Mouse (Mus musculus) lung, postnatal 36 days (tissue): ENCODE measurements around the gene Tap2.

Experiments used
- DNase-seq: peaks from one replicate; pipeline ENCODE4 v3.0.0; 2022; ENCODE audit warnings: mixed read lengths

Gene Tap2

DNA sequence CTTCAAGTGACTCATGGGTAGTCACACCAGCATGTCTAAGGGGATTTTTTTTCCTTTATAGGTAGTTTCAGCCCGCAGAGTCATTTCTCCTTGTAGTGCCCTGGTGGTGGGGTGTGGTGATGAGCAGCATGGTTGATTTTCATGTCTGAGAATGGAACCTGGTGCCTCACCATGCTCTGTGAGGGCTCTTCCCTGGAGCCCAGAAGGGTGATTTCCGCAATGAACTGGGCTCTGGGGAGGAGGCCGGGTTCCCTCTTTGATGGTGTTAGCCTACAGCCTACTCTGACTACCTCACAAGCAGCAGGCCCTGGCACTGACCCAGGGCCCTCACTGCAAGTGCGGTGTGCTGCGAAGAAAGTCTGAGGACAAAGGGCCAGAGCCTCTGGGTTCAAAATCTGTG is at the start of gene Tap2:
Tap2 (plus strand) TSS at position 84 of the 400 bp plus-strand sequence.
- no peak for DNase-seq

- DNase-seq = no peak
Observed at GRCm38 (mm10) chr17:34155534-34155933, 47.8 kb upstream of the Tap2 start.

DNA sequence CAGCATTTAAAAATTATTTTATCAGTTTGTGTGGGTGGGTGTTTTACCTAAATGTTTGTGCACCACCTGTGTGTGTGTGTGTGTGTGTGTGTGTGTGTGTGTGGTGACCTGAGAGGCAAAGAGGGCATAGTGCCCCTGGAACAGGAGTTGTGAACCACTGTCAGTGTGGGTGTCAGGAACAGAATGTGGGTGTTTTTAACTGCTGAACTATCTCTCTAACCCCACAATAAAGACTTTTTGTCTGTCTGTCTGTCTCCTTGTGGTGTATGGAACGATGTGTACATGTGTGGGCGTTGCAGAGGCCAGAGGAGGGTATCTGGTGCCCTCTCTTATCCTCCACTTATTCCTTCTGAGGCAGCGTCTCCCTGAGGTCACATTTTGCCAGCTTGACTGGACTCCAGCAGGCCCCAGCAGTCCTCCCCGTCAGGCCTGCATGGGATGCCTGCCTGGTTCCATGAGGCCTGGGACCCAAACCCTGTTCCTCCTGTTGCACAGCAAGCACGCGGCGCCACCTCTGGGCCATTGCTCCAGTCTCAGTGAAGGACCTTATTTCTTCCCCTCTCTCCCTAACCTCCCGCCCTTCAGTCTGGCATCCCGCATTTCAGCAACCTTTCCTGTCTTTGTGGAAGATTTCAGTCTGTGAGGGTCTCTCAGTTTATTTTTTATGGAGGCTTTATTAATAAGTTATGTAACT is 39.0 kb upstream of the Tap2 start:
- DNase-seq = peak; percentile 58

GRCm38 (mm10) chr17:34165033-34165730 is 38.1 kb upstream of the Tap2 start:
- DNase-seq = peak; percentile 51

GRCm38 (mm10) chr17:34169279-34169678 is 34.0 kb upstream of the Tap2 start:
- DNase-seq = peak; percentile 64

DNA sequence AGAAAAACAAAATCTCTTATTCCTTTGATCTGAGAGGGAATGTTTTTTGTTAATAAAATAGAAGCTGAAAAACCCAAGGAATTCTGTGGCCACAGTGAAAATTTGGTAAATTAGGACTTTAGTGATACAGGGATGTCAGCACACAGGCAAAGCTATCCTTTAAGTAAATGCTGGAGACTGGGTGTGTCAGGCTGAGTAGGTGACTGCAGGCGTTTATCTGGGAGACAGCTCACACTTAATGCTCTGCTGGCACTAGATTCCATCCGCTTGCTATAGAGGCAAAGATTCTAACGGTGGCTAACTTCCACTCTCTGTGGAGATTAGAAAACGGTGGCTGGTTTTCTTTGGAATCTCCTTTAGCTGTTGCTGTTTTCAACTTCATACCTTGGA is 32.8 kb upstream of the Tap2 start:
- DNase-seq = no peak

DNA sequence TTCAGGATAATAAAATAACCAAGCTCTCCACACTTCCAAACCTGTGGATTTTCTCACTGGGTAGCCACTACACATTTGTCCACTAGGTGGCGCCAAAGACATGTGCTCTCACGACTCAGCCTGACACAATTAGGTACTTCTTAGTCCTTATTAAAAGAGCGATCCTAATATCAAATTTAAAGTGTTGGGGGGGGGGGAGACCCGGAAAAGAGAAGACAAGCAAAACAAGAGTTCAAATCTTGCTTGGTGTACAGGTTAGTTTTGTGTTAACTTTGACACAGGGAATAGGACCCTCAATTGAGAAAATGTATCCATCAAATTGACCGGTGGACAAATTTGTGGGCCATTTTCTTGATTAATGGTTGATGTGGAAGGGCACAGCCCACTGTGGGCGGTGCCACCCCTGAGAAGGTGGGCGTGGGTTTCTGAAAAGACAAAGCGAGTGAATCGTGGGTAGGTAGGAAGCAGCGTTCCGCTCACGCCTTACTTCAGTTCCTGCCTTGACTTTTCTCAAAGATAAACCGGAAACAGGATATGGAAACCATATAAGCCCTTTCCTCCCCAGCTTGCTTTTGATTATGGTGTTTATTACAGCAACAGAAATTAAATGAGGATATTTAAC is 32.3 kb upstream of the Tap2 start:
- peak; percentile 95 for DNase-seq

DNA sequence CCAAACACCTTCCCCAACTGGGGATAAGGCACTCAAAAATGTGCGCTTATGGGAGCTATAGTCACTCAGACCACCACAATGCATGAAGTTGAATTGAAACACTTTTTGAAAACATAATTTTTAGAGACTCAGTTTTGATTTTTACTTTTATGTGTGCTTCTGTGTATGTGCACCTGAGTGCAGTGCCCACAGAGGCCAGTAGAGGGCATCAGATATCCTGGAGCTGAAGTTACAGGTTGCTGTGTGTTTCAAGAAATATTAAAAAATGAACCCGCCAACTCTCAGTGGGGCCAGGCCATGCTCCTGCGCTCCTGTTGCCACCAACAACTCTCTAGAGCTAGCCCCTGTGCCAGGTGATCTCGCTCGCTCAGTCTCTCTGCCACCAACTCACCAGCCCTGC is 30.8 kb upstream of the Tap2 start:
- no peak for DNase-seq

GRCm38 (mm10) chr17:34174075-34174474 is 29.3 kb upstream of the Tap2 start:
- DNase-seq = no peak

DNA sequence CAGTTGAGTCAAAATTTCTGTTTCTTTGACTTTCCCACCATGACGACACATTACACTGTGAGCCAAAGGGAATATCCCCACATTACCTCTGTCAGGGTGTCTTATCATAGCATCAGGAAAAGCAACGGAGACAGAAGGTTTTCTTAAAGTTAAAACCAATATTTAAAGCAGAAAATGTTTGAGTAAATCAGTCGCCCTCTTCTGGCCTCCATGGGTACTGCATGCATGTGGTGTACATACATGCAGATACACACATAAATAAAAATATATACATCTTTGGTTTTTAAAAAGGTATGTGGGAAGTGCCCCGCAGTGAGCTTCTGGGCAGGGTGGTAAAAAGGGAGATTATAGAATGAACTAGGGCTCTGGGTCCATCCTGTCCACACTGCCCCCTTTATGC is 26.1 kb upstream of the Tap2 start:
- no peak for DNase-seq

DNA sequence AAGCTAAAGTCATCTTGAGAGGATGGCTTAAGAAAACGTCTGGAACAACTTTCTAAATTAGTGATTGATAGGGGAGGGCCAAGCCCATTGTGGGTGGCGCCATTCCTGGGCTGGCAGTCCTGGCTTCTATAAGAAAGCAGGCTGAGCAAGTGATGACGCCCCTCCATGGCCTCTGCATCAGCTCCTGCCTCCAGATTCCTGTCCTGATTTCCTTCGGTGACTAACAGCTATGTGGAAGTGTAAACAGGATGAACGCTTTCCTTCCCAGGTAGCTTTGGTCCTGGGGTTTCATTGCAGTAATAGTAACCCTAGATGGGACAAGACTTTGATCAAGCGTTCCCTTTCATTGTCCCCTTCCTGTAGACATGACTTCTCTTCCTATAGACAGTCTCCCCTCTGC is 24.3 kb upstream of the Tap2 start:
- DNase-seq = no peak

DNA sequence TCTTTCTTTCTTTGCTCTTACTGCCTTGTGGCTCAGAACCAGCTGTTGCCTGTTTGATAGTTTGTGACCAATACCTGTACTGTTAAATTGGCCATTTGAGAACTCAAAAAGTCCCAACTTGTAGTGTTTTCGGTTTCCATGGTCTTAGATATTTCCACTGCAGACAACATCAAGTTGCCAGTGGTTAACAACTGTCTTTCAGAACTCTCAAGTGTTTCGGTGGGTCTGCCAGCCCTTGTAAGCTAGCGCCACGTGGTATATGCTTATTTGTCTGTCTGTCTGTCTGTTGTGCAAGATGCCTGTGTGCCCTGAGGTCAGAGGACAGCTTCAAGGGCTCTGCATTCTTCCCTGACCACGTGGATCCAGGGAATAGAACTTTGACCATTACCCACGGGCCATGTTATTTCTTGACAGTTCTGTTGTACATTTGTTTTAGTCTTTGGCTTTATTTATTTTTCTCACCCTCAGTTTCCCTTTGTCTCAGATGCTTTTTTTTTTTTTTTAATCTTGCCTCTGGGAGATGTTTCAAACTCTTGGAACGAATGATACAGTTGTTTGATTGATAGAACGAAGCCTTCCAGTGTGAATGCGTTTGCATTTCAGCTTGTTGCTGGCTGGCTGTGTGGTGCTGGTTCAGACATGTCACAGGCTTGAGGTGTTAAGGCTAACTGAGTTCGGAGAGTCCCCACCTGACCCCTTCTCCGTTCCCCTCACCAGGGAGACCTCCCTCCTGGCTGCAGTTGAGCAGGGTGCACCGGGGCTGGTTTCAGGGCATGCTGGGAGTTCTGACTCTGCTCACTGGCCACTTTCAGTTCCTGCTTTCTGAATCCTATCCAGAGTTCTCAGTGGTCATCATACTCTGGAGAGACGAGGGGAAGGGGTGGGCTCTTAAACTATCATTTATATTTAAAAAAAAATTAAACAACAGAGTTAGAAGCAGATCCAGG is 23.1 kb upstream of the Tap2 start:
- no peak for DNase-seq

GRCm38 (mm10) chr17:34183564-34184219 is 19.6 kb upstream of the Tap2 start:
- DNase-seq = no peak

GRCm38 (mm10) chr17:34185526-34185925 is 17.8 kb upstream of the Tap2 start:
- DNase-seq = no peak

- DNase-seq = no peak
Observed at GRCm38 (mm10) chr17:34186885-34187260, 16.5 kb upstream of the Tap2 start.

GRCm38 (mm10) chr17:34187261-34187916 is 15.9 kb upstream of the Tap2 start, which contains the start of the genes Tap1 and Psmb9:
Gene Tap1 (plus strand): TSS chr17:34187553.
Gene Psmb9 (minus strand): TSS chr17:34187764.
- peak; percentile 99 for DNase-seq

DNA sequence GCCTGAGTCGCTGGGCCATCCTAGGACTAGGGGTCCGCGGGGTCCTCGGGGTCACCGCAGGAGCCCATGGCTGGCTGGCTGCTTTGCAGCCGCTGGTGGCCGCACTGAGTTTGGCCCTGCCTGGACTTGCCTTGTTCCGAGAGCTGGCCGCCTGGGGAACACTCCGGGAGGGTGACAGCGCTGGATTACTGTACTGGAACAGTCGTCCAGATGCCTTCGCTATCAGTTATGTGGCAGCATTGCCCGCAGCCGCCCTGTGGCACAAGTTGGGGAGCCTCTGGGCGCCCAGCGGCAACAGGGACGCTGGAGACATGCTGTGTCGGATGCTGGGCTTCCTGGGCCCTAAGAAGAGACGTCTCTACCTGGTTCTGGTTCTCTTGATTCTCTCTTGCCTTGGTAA is 15.3 kb upstream of the Tap2 start:
- no peak for DNase-seq

GRCm38 (mm10) chr17:34188986-34189385 is 14.3 kb upstream of the Tap2 start:
- no peak for DNase-seq

DNA sequence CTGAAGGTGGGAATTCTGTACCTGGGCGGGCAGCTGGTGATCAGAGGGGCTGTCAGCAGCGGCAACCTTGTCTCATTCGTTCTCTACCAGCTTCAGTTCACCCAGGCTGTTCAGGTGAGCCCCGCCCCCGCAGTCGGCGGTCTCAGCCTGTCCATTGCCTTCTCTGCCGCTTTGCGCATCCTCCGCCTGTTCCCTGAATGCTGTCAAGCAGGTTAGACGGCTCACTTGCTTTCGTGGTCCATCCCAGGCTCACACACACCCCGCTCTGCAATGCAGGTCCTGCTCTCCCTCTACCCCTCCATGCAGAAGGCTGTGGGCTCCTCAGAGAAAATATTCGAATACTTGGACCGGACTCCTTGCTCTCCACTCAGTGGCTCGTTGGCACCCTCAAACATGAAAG is 10.5 kb upstream of the Tap2 start:
- DNase-seq = no peak

- DNase-seq = no peak
Observed at GRCm38 (mm10) chr17:34193468-34193867, 9.9 kb upstream of the Tap2 start.

GRCm38 (mm10) chr17:34194723-34195122 is 8.6 kb upstream of the Tap2 start:
- no peak for DNase-seq

DNA sequence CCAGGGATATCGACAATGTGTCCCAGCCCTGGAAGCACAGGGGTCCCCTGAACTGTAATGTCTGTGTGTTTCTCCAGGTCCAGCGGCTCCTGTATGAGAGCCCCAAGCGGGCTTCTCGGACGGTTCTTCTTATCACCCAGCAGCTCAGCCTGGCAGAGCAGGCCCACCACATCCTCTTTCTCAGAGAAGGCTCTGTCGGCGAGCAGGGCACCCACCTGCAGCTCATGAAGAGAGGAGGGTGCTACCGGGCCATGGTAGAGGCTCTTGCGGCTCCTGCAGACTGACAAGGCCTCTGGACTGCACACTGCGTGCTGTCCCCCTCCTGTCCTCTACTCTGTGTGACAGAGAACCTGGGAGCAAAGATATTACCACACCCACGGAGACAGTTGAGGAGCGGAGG is 6.8 kb upstream of the Tap2 start:
- peak; percentile 29 for DNase-seq
